Mouse (Mus musculus): ENCODE measurements around the gene Gda. TPM values are rescaled to one million over a fixed set of nuclear protein-coding genes. Genes with fewer than 3 reads are reported as not detected.

Gda gene
- polyA plus RNA-seq, 1 experiment: 75.1 TPM

DNA sequence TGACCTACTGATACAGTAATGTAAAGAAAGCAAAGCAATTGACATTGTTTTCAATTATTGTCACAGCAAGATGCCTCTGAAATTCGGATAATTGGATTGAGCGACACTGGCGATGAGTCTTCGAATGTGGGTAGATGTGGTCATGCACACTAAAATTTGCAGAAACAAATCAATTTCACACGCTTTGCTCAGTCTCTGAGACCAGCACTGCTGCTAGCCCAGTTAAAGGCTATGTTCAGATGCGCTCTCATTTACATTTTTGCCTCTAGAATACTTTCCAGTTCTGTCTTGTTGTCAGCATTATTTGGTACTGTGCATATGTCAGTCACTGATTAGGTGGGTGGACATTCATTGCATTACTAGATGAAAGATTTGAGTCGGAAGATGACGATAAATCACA is 102.5 kb downstream of the Gda start:
- Histone ChIP-seq H3K4me3 (ENCODE audit: insufficient read depth, low read length) (no peak overlapping the region), H3K27ac (ENCODE audit: insufficient read depth, low read length) (no peak overlapping the region), H3K4me1 (ENCODE audit: control insufficient read depth, insufficient read depth, low read length) (no peaks in the 10 kb centered on the region; the same call in 1 of the 2 replicates)
- TF ChIP-seq POLR2A (IDR thresholded peaks at IDR 0.05; ENCODE audit: extremely low read depth, insufficient read depth, low read length): no peak
- no peak for TF ChIP-seq CTCF (IDR thresholded peaks at IDR 0.05; ENCODE audit: extremely low read depth, insufficient read depth, low read length)

DNA sequence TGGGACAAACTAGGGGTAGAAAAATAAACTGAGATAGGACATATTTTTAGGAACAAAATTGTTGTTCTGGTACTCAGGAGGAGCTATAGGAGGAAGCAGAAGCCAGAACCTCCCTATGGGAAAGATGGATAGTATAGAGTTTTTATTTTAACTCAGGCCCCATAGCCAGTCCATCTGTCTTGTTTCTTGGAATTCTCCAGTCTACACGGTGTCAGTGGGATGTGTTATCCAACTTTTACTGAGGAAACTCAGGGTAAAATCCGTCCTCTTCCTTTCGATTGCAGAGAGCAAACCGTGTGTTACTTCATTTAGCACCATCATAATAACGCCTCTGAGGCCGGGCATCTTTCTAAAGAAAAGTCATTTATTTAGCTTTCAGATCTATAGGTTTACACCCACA is 104.1 kb downstream of the Gda start:
- no peak for TF ChIP-seq POLR2A (IDR thresholded peaks at IDR 0.05; ENCODE audit: extremely low read depth, insufficient read depth, low read length)
- TF ChIP-seq CTCF (IDR thresholded peaks at IDR 0.05; ENCODE audit: extremely low read depth, insufficient read depth, low read length): no peak
- Histone ChIP-seq H3K4me3 (ENCODE audit: insufficient read depth, low read length) (no peak overlapping the region), H3K4me1 (ENCODE audit: control insufficient read depth, insufficient read depth, low read length) (no peaks in the 10 kb centered on the region; the same call in 1 of the 2 replicates), H3K27ac (ENCODE audit: insufficient read depth, low read length) (no peak overlapping the region)

DNA sequence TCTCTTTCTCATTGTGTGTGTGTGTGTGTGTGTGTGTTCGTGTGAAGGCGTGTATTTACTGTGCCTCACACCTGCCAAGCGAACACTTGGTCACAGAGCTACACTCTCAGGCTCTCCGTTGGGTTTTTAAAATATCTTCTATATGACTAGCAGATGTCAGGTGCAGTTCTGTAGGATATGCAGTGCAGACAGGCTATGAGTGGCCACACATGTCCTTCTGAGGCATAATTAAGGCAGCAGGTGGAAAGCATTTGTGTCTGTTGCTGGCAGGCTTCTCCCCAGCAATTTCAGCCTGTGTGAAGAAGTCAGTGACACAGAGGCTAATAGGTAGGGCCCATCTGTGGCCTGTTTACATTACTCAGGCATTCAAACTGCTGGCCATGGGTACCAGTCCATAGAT is 104.7 kb downstream of the Gda start:
- TF ChIP-seq POLR2A (IDR thresholded peaks at IDR 0.05; ENCODE audit: extremely low read depth, insufficient read depth, low read length) (no peak), CTCF (IDR thresholded peaks at IDR 0.05; ENCODE audit: extremely low read depth, insufficient read depth, low read length) (no peak)
- H3K4me1 ChIP-seq (ENCODE audit: control insufficient read depth, insufficient read depth, low read length): no peaks in the 10 kb centered on the region; the same call in 1 of the 2 replicates
- H3K27ac ChIP-seq (ENCODE audit: insufficient read depth, low read length): 0 out of 2 replicates have a peak overlapping the region, but pooled peaks have one; percentile 15
- no peak overlapping the region for H3K4me3 ChIP-seq (ENCODE audit: insufficient read depth, low read length)

DNA sequence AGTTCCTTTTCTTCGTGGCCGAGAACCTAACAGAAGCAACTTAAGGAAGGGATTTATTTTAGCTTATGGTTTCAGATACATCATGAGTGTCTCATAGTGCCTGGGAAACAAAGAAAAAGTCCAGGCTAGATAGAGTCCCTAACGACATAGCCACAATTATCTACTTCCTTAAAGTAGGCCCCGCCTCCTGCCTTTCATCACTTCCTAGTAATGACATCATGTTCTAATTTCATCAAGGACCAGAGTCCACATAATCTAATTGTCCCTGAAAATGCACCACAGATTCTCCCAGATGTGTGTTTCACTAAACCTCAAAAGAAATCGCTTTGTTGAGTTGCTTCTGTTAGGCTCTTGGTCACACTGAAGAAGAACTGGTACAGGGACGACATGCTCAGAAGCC is 115.5 kb downstream of the Gda start:
- TF ChIP-seq CTCF (IDR thresholded peaks at IDR 0.05; ENCODE audit: extremely low read depth, insufficient read depth, low read length) (no peak), POLR2A (IDR thresholded peaks at IDR 0.05; ENCODE audit: extremely low read depth, insufficient read depth, low read length) (no peak)
- no peak overlapping the region for H3K27ac ChIP-seq (ENCODE audit: insufficient read depth, low read length)

DNA sequence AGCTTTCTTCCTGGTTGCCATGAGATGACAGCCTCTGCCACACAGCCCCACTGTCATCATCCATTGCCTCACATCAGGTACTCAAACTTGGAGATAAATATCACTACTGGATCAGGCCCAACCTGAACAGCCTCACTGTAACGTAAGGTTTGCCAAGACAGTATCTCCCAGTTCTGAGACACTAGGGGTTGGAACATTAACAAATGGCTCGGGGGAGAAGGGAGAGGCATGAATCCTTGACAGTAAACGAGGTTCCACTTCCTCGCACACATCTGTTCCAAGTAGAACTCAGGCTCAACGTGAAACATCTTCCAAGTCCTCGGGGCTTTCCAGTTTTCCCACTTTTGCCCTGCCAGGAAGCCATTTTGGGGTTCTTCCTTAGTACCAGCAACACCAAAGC is 123.6 kb downstream of the Gda start:
- Histone ChIP-seq H3K4me1 (ENCODE audit: control insufficient read depth, insufficient read depth, low read length) (no peaks in the 10 kb centered on the region), H3K27ac (ENCODE audit: insufficient read depth, low read length) (no peak overlapping the region), H3K4me3 (ENCODE audit: insufficient read depth, low read length) (no peak overlapping the region)
- TF ChIP-seq CTCF (IDR thresholded peaks at IDR 0.05; ENCODE audit: extremely low read depth, insufficient read depth, low read length) (no peak), POLR2A (IDR thresholded peaks at IDR 0.05; ENCODE audit: extremely low read depth, insufficient read depth, low read length) (no peak)

More for the DNA sequence above, 115.5 kb downstream of the Gda start:
- Histone ChIP-seq H3K4me3 (ENCODE audit: insufficient read depth, low read length) (no peak overlapping the region), H3K4me1 (ENCODE audit: control insufficient read depth, insufficient read depth, low read length) (no peaks in the 10 kb centered on the region)

DNA sequence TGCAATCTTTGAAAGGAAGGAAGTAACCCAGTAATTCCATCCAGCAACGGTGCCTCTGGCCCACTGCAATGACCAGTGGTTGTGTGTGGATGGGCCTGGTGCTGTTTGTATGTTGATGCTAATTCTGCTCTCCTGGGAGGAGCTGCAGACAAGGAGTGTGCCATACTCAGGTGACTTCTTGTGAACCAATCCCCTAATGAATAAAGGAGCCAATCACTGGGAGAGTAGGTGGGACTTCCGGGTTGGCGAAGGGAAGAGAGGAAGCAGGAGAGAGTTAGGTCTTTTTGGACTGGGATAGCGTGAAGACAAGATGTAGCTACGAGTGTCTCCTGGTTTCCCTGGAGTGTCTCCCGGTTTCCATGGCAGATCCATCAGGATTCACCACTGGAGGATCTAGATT is 126.6 kb downstream of the Gda start:
- Histone ChIP-seq H3K4me3 (ENCODE audit: insufficient read depth, low read length) (no peak overlapping the region), H3K27ac (ENCODE audit: insufficient read depth, low read length) (no peak overlapping the region)

More for the DNA sequence above, 126.6 kb downstream of the Gda start:
- TF ChIP-seq CTCF (IDR thresholded peaks at IDR 0.05; ENCODE audit: extremely low read depth, insufficient read depth, low read length): no peak
- TF ChIP-seq POLR2A (IDR thresholded peaks at IDR 0.05; ENCODE audit: extremely low read depth, insufficient read depth, low read length): no peak
- H3K4me1 ChIP-seq (ENCODE audit: control insufficient read depth, insufficient read depth, low read length): no peaks in the 10 kb centered on the region

Other genes with a start within 250 kb of the Gda start
- 120 and 121 TPM in 2 replicates for gene Zfand5, start 201.2 kb downstream of the Gda start, polyA plus RNA-seq (2012; rRNA removed)
- 22.9 and 25.2 TPM in 2 replicates for gene 1110059E24Rik, start 179.5 kb upstream of the Gda start, polyA plus RNA-seq (2012; rRNA removed)
- gene Abhd17b, start 179.7 kb upstream of the Gda start, polyA plus RNA-seq (2012; rRNA removed): 30.2 and 30.7 TPM in 2 replicates

Data from cortical plate, adult 2 months (tissue).